In the genomic region with DNA sequence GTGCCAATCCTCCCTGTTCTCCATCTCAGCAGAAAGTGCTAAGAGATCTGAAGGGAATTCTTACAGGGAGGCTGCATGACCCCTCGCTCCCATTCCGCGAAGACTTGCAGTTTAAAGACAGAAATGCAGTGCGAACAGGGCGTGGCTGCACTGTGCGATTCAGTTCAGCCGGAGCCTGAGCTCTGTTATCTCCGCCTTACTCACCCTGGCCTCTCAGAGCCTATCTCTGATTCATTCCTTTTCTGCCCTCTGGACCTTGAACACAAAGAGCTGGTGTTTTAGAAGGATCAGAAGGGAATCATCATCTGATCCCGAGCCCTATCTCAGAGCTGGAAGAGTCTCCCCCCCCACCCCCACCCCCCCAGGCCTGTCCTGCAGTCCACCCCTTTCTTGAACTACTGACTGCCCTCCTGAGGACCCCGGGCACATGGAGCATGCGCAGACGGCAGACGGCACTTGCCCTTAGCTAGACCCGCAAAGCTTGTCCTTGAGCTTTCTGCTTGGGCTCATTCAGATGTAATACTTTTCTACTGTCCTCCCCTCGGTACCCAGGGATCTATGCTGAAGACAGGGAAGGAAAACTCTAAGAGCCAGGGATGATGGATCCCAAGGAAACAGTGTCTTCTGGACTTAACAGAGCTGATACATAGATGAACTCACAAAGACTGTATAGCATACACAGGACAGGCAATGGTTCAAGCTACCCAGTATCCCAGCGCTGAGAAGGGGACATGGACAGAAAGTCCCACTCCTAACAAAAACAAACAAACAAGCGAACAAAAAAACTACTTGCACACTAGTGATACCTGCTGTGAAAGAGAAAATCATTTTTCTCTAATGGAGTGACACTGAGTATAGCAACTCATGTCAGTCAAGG, we compare ENCODE assay signal across 8 mouse cellular contexts. TPM values are rescaled to one million over a fixed set of nuclear protein-coding genes. Genes with fewer than 3 reads are reported as not detected.
DNase-seq lines count a peak whose midpoint lies in the region; TF ChIP-seq lines count a peak whose summit lies in the region.

No protein-coding gene starts in this region.

- H3K27ac ChIP-seq in brown adipose tissue, adult 24 weeks (replicated peaks; ENCODE audit: low read depth, low read length), result no peak overlapping the region

- H3K4me1 ChIP-seq in brown adipose tissue, adult 24 weeks (ENCODE audit: control insufficient read depth, insufficient read depth, insufficient read length, low read length), result no peaks in the 10 kb centered on the region
- H3K4me1 ChIP-seq in lung, adult 2 months (ENCODE audit: control insufficient read depth, insufficient read depth, low read length), result 0 out of 2 replicates have a peak, but pooled peaks cover 2% of the 10 kb centered on the region

- TF ChIP-seq POLR2A in lung, adult 2 months (IDR thresholded peaks at IDR 0.05; ENCODE audit: borderline replicate concordance, extremely low read depth, low read depth, low read length), result no peak

- TF ChIP-seq CTCF in lung, adult 2 months (IDR thresholded peaks at IDR 0.05; ENCODE audit: insufficient read depth, low read length), result no peak

- 38% methylated on average over 17 of the region's 17 CpGs for WGBS in lung, adult 2 months

- intact Hi-C loops in heart, postnatal 36 days (cut with DNase I), result no loop called here

- peak overlapping the region; percentile 40 for H3K4me3 ChIP-seq in brown adipose tissue, adult 24 weeks (ENCODE audit: insufficient read depth, low read depth, low read length)
- H3K4me3 ChIP-seq in lung, adult 2 months (replicated peaks; ENCODE audit: extremely low read depth, low read depth, low read length), result peak overlapping the region; percentile 37

- DNase-seq in ZHBTc4 (ENCODE audit: low read depth, low spot score), result peak; percentile 85
- peak; percentile 9 to 10 for DNase-seq in heart, postnatal 36 days
- DNase-seq in lung, adult 2 months, result no peak
- peak; percentile 8 for DNase-seq in retina, embryonic 14.5 days (ENCODE audit: low spot score)
- no peak for DNase-seq in cerebellum, adult 11-12 months
- no peak for DNase-seq in frontal cortex, adult 2 months (ENCODE audit: extremely low spot score in 1 of 2, low spot score in 1 of 2)
- no peak for DNase-seq in right cerebral cortex, adult 2 months (ENCODE audit: low spot score in 2 of 2)

RNA-seq across cellular contexts. Expression of gene Ppp1r12a, which starts 48.4 kb away (rescaled TPM):
- 23.5 and 27.5 TPM in 2 replicates for polyA plus RNA-seq in brown adipose tissue, adult 24 weeks (2012; ENCODE audit: insufficient read depth, insufficient read length, missing spikeins)
- 10 to 100 TPM; 55.4 to 61.8 TPM for total RNA-seq in heart, postnatal 36 days (2021)
- 21.1 and 32.9 TPM in 2 replicates for polyA plus RNA-seq in lung, adult 2 months (2012; rRNA removed)
- polyA plus RNA-seq in frontal cortex, adult 2 months (2012; rRNA removed), result 89.7 and 96.4 TPM in 2 replicates

Comparison
In these comparisons a context has a peak if more than half of its experiments do, and no peak if none do; other contexts are left out.
1. DNase-seq: peak in ZHBTc4 (single experiment), heart, postnatal 36 days (2 of 2) and retina, embryonic 14.5 days (single experiment); none in lung, adult 2 months (single experiment), cerebellum, adult 11-12 months (single experiment), frontal cortex, adult 2 months (0 of 2) and right cerebral cortex, adult 2 months (0 of 2).